Mouse (Mus musculus) heart, embryonic 12.5 days (tissue): ENCODE measurements around the gene Rab3gap2. TPM values are rescaled to one million over a fixed set of nuclear protein-coding genes. Genes with fewer than 3 reads are reported as not detected.
A peak's percentile ranks its signal among the peaks of the same experiment; 100 is the strongest.

ENCODE experiments used
- ATAC-seq: fragments of 200-750 bp; cut with Nextera tagmentation; 2 replicates; pipeline ENCODE4 v1.8.0; 2017; ENCODE audit warnings: moderate TSS enrichment, moderate library complexity; ENCODE audit not compliant: insufficient number of reproducible peaks, low FRiP score
- H3K27ac ChIP-seq: fragments of 300-500 bp; sonication (generic); 2 replicates; pipeline ENCODE4 v1.5.1; 2016; ENCODE audit warnings: mild to moderate bottlenecking, moderate library complexity; ENCODE audit not compliant: poor library complexity, severe bottlenecking
- H3K27me3 ChIP-seq: fragments of 300-500 bp; sonication (generic); replicated peaks from 2 replicates; pipeline ENCODE4 v1.6.1; 2016; ENCODE audit warnings: mild to moderate bottlenecking, moderate library complexity
- H3K36me3 ChIP-seq: fragments of 300-500 bp; sonication (generic); 2 replicates; pipeline ENCODE4 v1.6.1; 2016; ENCODE audit warnings: mild to moderate bottlenecking, moderate library complexity
- H3K4me1 ChIP-seq: fragments of 300-500 bp; sonication (generic); replicated peaks from 2 replicates; pipeline ENCODE4 v1.6.1; 2016; ENCODE audit warnings: mild to moderate bottlenecking
- H3K4me2 ChIP-seq: fragments of 300-500 bp; sonication (generic); 2 replicates; pipeline ENCODE4 v1.6.1; 2016; ENCODE audit warnings: mild to moderate bottlenecking, moderate library complexity
- H3K4me3 ChIP-seq: fragments of 300-500 bp; sonication (generic); 2 replicates; pipeline ENCODE4 v1.5.1; 2016; ENCODE audit warnings: mild to moderate bottlenecking
- H3K9ac ChIP-seq: fragments of 300-500 bp; sonication (generic); 2 replicates; pipeline ENCODE4 v1.6.1; 2016; ENCODE audit warnings: mild to moderate bottlenecking, moderate library complexity
- H3K9me3 ChIP-seq: fragments of 300-500 bp; sonication (generic); replicated peaks from 2 replicates; pipeline ENCODE4 v1.6.1; 2016; ENCODE audit warnings: mild to moderate bottlenecking, moderate library complexity
- WGBS: fragments of 180-500 bp; shearing (Covaris S2); methylation state at CpG from one replicate; pipeline ENCODE4 v1.1.7; 2016; 5-methylcytosine and 5-hydroxymethylcytosine counted together
- microRNA counts: library from miRNA; unstranded; fragments of <30 nt; microRNA quantifications from one replicate; lab custom pipeline; 2017
- microRNA-seq: library from miRNA; unstranded; fragments of <30 nt; microRNA quantifications from one replicate; pipeline ENCODE4, GENCODE M21; 2017
- polyA plus RNA-seq: library from polyadenylated mRNA; unstranded; fragments of >200 nt; fragmentation: Nextera tagmentation; extraction: Ambion mirVana; gene quantifications from 2 replicates; pipeline ENCODE4 v1.2.1, GENCODE M21; 2016

Rab3gap2 gene
- polyA plus RNA-seq, 1 experiment from 2014 or later, result 19.1 TPM

GRCm38 (mm10) chr1:185331983-185332430, 128.1 kb downstream of the Rab3gap2 start, which contains the start of gene Bpnt1:
Gene Bpnt1, plus strand, starts transcription at chr1:185332149.
- peak; percentile 86 for ATAC-seq
- peaks cover 30% of the 10 kb centered on the region for H3K4me1 ChIP-seq
- no peaks in the 10 kb centered on the region for H3K9me3 ChIP-seq
- H3K36me3 ChIP-seq, result peaks cover 3% of the 10 kb centered on the region
- 0% methylated on average over 32 of the region's 32 CpGs for WGBS
- peak within 1 kb of the TSS; percentile 77 for H3K4me3 ChIP-seq
- H3K4me2 ChIP-seq, result peak within 1 kb of the TSS; percentile 72
- peak within 1 kb of the TSS; percentile 88 for H3K9ac ChIP-seq
- peak within 1 kb of the TSS; percentile 85 for H3K27ac ChIP-seq
- no peaks in the 10 kb centered on the region for H3K27me3 ChIP-seq

- Histone ChIP-seq H3K9ac (no peak overlapping the region), H3K4me2 (no peak overlapping the region)
- 86% methylated on average over 5 of the region's 5 CpGs for WGBS
Measured at GRCm38 (mm10) chr1:185333651-185334050, 129.7 kb downstream of the Rab3gap2 start.

GRCm38 (mm10) chr1:185334136-185334535, 130.2 kb downstream of the Rab3gap2 start:
- 82% methylated on average over 4 of the region's 4 CpGs for WGBS
- H3K36me3 ChIP-seq, result peaks cover 6% of the 10 kb centered on the region; the same call in 1 of the 2 replicates

More at GRCm38 (mm10) chr1:185333651-185334050, 129.7 kb downstream of the Rab3gap2 start:
- H3K4me1 ChIP-seq, result peaks cover 35% of the 10 kb centered on the region
- ATAC-seq, result no peak
- H3K4me3 ChIP-seq, result no peak overlapping the region
- peaks cover 4% of the 10 kb centered on the region; the same call in 1 of the 2 replicates for H3K36me3 ChIP-seq
- no peaks in the 10 kb centered on the region for H3K27me3 ChIP-seq
- H3K9me3 ChIP-seq, result no peaks in the 10 kb centered on the region
- H3K27ac ChIP-seq, result no peak overlapping the region

DNA sequence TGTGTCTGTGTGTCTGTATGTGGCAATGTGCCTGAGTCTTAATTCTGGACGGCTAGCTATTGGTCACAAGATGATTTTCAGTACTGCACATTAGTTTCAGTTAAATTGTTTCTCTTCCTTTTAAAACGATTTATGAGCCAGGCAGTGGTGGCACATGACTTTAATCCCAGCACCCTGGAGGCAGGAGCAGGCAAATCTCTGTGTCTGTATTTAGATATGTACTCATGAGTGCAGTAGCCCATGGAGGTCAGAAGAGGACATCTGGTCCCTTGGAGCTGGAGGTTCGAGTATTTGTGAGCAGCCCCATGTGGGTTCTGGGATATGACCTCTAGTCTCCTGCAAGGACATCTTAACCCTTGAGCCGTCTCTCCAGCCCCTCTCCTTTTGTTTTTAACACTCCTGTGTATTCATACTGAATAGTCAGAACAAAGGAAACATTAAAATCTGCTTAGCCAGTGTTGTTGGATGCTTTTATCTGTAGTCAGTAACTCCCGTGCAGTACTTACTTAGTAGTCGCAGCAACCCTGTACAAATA, 131.4 kb downstream of the Rab3gap2 start:
- H3K4me3 ChIP-seq, result no peak overlapping the region
- peaks cover 39% of the 10 kb centered on the region for H3K4me1 ChIP-seq
- 66% methylated on average over 6 of the region's 6 CpGs for WGBS
- H3K9me3 ChIP-seq, result no peaks in the 10 kb centered on the region
- H3K36me3 ChIP-seq, result peaks cover 12% of the 10 kb centered on the region
- no peak overlapping the region for H3K4me2 ChIP-seq
- no peak for ATAC-seq
- H3K27me3 ChIP-seq, result no peaks in the 10 kb centered on the region
- no peak overlapping the region for H3K9ac ChIP-seq
- H3K27ac ChIP-seq, result no peak overlapping the region

More at GRCm38 (mm10) chr1:185334136-185334535, 130.2 kb downstream of the Rab3gap2 start:
- no peaks in the 10 kb centered on the region for H3K27me3 ChIP-seq
- H3K9me3 ChIP-seq, result no peaks in the 10 kb centered on the region
- no peak overlapping the region for H3K9ac ChIP-seq
- no peak overlapping the region for H3K4me3 ChIP-seq
- no peak overlapping the region for H3K4me2 ChIP-seq
- ATAC-seq, result no peak
- H3K27ac ChIP-seq, result no peak overlapping the region
- peaks cover 35% of the 10 kb centered on the region for H3K4me1 ChIP-seq

MicroRNA genes within 50 kb of the gene (microRNA counts, 519-probe panel; counts per million panel counts)
- microRNA mmu-miR-194 (lab: Ali Mortazavi, UCI) (2,141 counts per million, percentile 7 among the panel's probes with 10 or more counts), microRNA mmu-miR-664 (lab: Ali Mortazavi, UCI) (not detected)

Small RNA genes lying within 50 kb of the gene (microRNA-seq; reads per million reads assigned to microRNA genes)
- gene Mir194-1 (52.6 reads per million, percentile 43 among the genes with 10 or more reads in this experiment), gene Mir215 (333 reads per million, percentile 67 among the genes with 10 or more reads in this experiment), gene Mir664 (18.4 reads per million, percentile 32 among the genes with 10 or more reads in this experiment)

Other genes with a start within 250 kb of the Rab3gap2 start
- gene Mark1, start 204.5 kb upstream of the Rab3gap2 start, polyA plus RNA-seq, result 2.1 and 2.2 TPM in 2 replicates
- 45.3 and 46.9 TPM in 2 replicates for gene Iars2, start 125.3 kb downstream of the Rab3gap2 start, polyA plus RNA-seq
- gene Bpnt1, start 128.0 kb downstream of the Rab3gap2 start, polyA plus RNA-seq, result 28.6 and 29.0 TPM in 2 replicates
- 110 and 115 TPM in 2 replicates for gene Eprs, start 158.9 kb downstream of the Rab3gap2 start, polyA plus RNA-seq